Mouse (Mus musculus): ENCODE data around the gene Gm28308.

DNA sequence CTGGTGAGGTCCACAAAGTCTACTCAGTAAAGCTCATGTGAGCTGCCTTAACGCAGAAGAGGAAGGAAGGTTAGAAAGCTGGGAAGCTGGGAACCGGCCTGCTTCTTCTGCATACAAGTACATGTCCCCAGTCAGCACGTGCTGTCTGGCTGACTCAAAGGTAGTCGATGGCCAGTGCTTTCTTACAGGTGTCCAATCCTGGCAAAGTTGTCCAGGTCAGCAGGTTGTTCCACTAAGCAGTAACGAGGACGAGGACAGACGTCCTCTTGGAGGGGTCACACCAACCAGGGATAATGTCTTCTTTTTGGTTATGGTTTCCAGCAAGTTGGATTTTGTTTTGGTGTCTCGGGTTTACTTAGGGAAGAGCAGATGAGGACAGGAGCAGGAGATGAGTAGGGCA is 23.2 kb downstream of the Gm28308 start:
- no peak for TF ChIP-seq POLR2A (IDR thresholded peaks at IDR 0.05; ENCODE audit: low read depth, low read length)
- no peak for TF ChIP-seq CTCF (IDR thresholded peaks at IDR 0.05; ENCODE audit: extremely low read depth, insufficient read depth, insufficient read length, insufficient replicate concordance)
